Mouse (Mus musculus): ENCODE measurements around the gene Olfr803. TPM values are rescaled to one million over a fixed set of nuclear protein-coding genes. Genes with fewer than 3 reads are reported as not detected.

The Olfr803 gene
- total RNA-seq (2017) = not detected in 3 replicates

DNA sequence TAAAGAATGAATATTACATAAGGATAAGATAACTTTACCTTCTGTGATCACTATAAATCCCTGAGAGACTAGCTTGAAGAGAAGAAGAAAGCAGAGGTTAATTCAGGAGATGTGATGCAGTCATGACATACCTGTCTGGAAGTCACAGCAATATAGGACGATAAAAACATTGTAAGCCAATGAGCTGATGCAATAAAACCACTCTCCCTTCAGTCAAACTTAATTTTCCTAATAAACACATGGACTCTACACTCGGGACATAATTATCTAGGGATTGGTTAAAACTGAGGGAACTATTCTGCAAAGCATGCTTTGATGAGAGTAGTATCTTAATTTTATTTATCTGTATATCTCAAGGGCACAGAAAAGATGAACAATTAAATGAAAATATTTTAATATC lies at the start of gene Olfr803:
TSS of gene Olfr803 (minus strand) at position 101 of the 400 bp plus-strand sequence.
- ATAC-seq (replicated peaks; ENCODE audit: insufficient number of reproducible peaks, low FRiP score, low TSS enrichment, poor library complexity, severe bottlenecking) = no peak

DNA sequence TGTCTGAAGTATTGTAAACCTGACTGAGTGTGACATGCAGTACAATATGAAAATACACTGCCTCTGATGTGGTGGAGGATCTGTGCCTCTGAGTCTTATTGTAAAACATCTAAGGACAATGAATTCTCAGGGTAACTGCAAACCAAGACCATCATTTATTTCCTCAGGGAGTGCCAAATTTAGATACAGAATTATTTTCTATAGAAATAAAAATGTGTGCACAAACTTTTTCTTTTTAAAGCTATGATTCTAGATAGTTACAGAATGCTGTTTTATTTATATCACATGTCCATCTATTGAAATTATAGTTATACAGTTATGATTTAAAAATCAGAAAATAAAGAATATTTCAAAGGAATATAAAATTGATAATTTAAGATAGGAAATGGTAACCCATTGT lies 47.7 kb upstream of the Olfr803 start, which contains the start of gene Olfr806:
TSS of gene Olfr806 (minus strand) at position 101 of the 400 bp plus-strand sequence.
- no peak for ATAC-seq (replicated peaks; ENCODE audit: insufficient number of reproducible peaks, low FRiP score, low TSS enrichment, poor library complexity, severe bottlenecking)

DNA sequence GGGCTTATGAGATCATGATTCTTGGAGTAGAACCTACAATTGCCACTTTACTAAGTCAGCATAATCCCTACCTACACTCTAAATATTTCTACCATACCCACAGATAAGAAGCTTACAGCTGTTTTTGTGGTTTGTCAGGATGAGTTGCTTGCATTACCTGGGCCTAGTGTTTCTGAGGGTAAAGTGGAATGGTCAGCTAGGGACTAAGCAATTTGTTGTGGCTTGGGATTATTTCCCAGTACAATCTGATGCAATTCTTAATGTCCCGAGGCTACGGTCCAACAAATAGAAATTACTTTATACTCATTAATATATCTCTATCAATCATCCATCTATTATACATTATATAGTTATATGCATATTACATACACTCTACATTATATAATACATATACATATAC lies 35.2 kb upstream of the Olfr803 start, which contains the start of gene Olfr805:
TSS of gene Olfr805 (minus strand) at position 101 of the 400 bp plus-strand sequence.
- no peak for ATAC-seq (replicated peaks; ENCODE audit: insufficient number of reproducible peaks, low FRiP score, low TSS enrichment, poor library complexity, severe bottlenecking)

DNA sequence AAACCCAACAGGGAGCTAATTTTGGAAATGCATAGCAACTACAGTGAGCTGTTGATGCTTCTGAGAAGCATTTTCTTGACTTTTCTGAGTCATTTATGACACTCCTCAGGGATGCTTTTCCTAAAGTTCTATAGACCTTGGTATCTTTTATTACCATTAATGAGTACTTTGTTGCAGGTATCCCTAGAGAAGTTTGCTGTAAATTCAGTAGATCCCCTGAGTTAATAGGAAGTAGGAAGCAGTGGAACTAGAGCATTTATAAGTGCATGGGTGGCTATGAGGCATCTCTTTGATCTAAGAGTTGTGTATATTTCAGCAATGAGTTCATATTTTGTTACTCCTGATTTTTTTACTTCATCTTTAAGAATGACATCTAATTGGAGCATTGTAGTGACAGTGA lies 8.8 kb upstream of the Olfr803 start, which contains the start of gene Olfr804:
TSS of gene Olfr804 (plus strand) at position 301 of the 400 bp plus-strand sequence.
- no peak for ATAC-seq (replicated peaks; ENCODE audit: insufficient number of reproducible peaks, low FRiP score, low TSS enrichment, poor library complexity, severe bottlenecking)

DNA sequence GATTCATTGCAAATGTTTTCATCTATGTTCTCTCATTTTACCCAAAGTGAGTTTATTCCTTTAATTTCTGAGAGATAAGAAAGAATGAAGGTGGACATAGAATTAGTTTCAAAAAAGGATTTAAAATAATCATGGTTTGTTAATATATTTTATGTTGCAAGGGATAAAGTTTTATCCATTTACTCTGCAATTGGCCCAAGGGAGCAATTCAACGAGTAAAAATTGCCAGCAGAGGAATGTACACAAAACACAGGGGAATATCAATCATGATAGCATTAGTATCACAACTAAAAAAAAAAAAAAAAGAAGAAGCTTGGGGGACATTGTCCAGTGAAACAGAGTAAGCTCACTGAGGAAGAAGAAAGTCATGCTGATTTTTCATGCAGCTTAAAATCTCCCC lies 6.0 kb downstream of the Olfr803 start, which contains the start of gene Olfr802:
TSS of gene Olfr802 (minus strand) at position 101 of the 400 bp plus-strand sequence.
- no peak for ATAC-seq (replicated peaks; ENCODE audit: insufficient number of reproducible peaks, low FRiP score, low TSS enrichment, poor library complexity, severe bottlenecking)

DNA sequence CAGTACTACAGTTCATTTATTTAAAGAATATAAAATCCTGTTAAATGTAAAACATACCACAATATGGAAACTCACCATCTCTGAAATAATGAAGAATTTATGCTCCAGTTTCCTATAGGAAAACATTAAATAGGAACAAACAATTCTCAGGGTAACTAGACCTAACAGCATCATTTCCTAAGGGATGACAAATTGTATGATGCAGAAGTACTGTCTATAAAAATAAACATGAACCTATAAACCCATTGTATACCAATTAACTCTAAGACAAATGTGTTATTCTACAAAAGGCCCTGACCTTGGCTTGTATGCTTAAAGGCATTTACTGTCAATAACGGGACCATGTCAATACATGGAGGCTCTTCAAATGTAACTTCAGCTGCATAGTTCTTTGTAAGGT lies 20.3 kb downstream of the Olfr803 start, which contains the start of gene Olfr801:
TSS of gene Olfr801 (minus strand) at position 101 of the 400 bp plus-strand sequence.
- ATAC-seq (replicated peaks; ENCODE audit: insufficient number of reproducible peaks, low FRiP score, low TSS enrichment, poor library complexity, severe bottlenecking) = no peak

DNA sequence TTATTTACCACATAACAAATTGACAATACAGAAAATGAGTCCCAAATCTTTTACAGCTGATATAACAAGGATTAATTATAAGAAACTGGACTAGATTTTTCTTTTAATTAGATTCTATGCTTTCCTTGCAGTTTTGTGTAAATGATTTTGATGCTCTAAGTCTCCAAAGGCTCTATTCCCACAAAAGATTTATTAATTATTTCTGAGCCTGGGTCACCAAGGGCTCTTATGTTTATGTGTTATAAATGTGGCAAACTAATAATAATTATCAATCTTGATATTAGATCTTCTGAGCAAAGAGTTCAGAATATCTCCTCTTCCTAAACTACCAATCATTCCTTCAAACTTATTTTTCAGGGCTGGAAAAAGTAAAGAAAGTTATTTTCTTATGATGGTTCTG lies 36.7 kb downstream of the Olfr803 start, which contains the start of gene Olfr800:
TSS of gene Olfr800 (plus strand) at position 301 of the 400 bp plus-strand sequence.
- ATAC-seq (replicated peaks; ENCODE audit: insufficient number of reproducible peaks, low FRiP score, low TSS enrichment, poor library complexity, severe bottlenecking) = no peak

DNA sequence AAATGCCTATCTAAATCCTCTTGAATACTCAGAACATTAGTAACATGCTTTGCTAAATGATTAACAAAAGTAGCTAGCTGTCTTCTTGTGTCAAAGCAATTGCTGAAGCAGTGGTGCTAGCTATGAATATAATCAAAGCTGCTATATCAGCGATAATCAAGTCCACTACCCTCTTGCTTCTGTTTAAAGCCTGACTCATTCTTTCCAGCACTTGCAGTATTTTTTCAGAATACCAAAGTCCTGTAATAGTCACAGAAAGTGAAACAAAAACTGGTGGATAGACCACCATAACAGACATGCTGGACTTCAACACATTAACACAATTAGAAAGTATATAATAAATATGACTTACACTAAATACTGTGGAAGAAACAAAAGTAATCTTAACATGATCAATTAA lies 42.3 kb downstream of the Olfr803 start:
- ATAC-seq (replicated peaks; ENCODE audit: insufficient number of reproducible peaks, low FRiP score, low TSS enrichment, poor library complexity, severe bottlenecking) = no peak

Other genes starting within 250 kb of the Olfr803 start
- not detected in 3 replicates for gene Olfr787, start 232.4 kb downstream of the Olfr803 start, total RNA-seq (2017)
- gene Olfr788, start 223.3 kb downstream of the Olfr803 start, total RNA-seq (2017) = not detected in 3 replicates
- gene Olfr789, start 209.5 kb downstream of the Olfr803 start, total RNA-seq (2017) = not detected in 3 replicates
- not detected in 3 replicates for gene Olfr790, start 195.8 kb downstream of the Olfr803 start, total RNA-seq (2017)
- not detected in 3 replicates for gene Olfr791, start 172.5 kb downstream of the Olfr803 start, total RNA-seq (2017)
- gene Olfr792, start 155.1 kb downstream of the Olfr803 start, total RNA-seq (2017) = not detected in 3 replicates
- 0.10 TPM in 1 of 3 replicates, not detected in the others for gene Olfr794, start 126.6 kb downstream of the Olfr803 start, total RNA-seq (2017)
- gene Olfr796, start 81.7 kb downstream of the Olfr803 start, total RNA-seq (2017) = not detected in 3 replicates
- not detected in 3 replicates for gene Olfr798, start 66.4 kb downstream of the Olfr803 start, total RNA-seq (2017)
- gene Olfr799, start 56.8 kb downstream of the Olfr803 start, total RNA-seq (2017) = 0.43 TPM in 1 of 3 replicates, not detected in the others
- gene Olfr800, start 36.6 kb downstream of the Olfr803 start, total RNA-seq (2017) = not detected in 3 replicates
- not detected in 3 replicates for gene Olfr801, start 20.4 kb downstream of the Olfr803 start, total RNA-seq (2017)
- not detected in 3 replicates for gene Olfr802, start 6.1 kb downstream of the Olfr803 start, total RNA-seq (2017)
- not detected in 3 replicates for gene Olfr804, start 8.9 kb upstream of the Olfr803 start, total RNA-seq (2017)
- not detected in 3 replicates for gene Olfr805, start 35.1 kb upstream of the Olfr803 start, total RNA-seq (2017)
- not detected in 3 replicates for gene Olfr806, start 47.6 kb upstream of the Olfr803 start, total RNA-seq (2017)
- not detected in 3 replicates for gene Olfr807, start 63.5 kb upstream of the Olfr803 start, total RNA-seq (2017)
- gene Olfr808, start 71.2 kb upstream of the Olfr803 start, total RNA-seq (2017) = not detected in 3 replicates
- gene Olfr809, start 80.4 kb upstream of the Olfr803 start, total RNA-seq (2017) = not detected in 3 replicates
- gene Olfr810, start 100.6 kb upstream of the Olfr803 start, total RNA-seq (2017) = not detected in 3 replicates
- not detected in 3 replicates for gene Olfr811, start 110.1 kb upstream of the Olfr803 start, total RNA-seq (2017)
- not detected in 3 replicates for gene Olfr812, start 151.8 kb upstream of the Olfr803 start, total RNA-seq (2017)
- not detected in 3 replicates for gene Olfr813, start 161.1 kb upstream of the Olfr803 start, total RNA-seq (2017)
- gene Olfr814, start 185.6 kb upstream of the Olfr803 start, total RNA-seq (2017) = not detected in 3 replicates
- gene Olfr815, start 211.6 kb upstream of the Olfr803 start, total RNA-seq (2017) = not detected in 3 replicates
- gene Olfr816, start 221.3 kb upstream of the Olfr803 start, total RNA-seq (2017) = not detected in 3 replicates

Data from monocyte, adult 5-6 weeks (primary cell).